Mouse (Mus musculus): ENCODE results near the gene Cyfip2.

- TF ChIP-seq CTCF (IDR thresholded peaks at IDR 0.05; ENCODE audit: low read depth, low read length), result no peak
- no peak for TF ChIP-seq EP300 (IDR thresholded peaks at IDR 0.05; ENCODE audit: insufficient read depth, low read depth, low read length)
These were observed 1.9 kb upstream of the Cyfip2 start for GRCm38 (mm10) chr11:46314534-46314933.
